Mouse (Mus musculus) R1 (cell line): ENCODE results near the gene Ruvbl2.

Experiments
- DNase-seq: peaks from one replicate; pipeline ENCODE4 v3.0.0-alpha.2; 2018; ENCODE audit warnings: low read depth, low spot score

Ruvbl2 gene

DNA sequence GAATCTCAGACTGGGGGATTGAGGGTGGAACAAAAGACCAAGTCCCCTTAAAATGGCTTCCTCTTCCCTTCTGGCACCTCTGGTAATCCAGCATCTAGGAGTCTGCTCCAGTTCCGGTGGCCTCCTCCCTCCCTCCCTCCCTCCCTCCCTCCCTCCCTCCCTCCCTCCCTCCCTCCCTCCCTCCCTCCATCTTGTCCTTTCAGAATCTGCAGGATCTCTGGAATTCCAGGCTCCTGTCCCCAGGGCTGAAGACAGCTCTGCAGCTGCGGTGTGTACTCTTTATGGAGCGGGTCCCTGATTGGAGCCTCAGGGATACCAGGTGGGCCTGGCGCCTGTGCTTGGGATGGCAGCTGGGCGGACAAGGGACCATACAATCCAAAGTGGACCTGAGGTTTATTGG lies 23.4 kb upstream of the Ruvbl2 start:
- DNase-seq: peak; percentile 90

DNA sequence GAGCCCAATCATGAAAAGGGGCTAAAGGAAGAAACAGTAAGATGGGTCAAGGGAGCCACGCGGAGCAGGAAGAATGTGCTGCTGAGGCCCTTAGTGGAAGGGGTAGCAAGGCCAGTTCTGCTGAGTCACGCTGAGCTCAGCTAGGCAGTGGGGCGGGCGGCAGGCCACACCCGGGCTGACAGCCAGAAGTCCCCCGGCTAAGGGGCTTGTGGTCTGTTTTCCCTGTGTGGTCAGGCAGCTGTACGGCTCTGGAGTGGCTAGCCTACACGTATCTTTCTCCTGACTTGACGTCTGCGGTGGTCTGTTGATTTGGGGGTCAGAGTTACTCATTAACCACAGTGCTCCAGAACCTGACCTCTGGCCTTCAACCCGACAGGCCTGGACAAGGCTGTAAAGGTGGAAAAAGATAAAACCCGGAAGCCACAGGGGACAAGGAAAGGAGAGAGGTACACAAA lies 23.0 kb upstream of the Ruvbl2 start:
- peak; percentile 81 for DNase-seq

DNA sequence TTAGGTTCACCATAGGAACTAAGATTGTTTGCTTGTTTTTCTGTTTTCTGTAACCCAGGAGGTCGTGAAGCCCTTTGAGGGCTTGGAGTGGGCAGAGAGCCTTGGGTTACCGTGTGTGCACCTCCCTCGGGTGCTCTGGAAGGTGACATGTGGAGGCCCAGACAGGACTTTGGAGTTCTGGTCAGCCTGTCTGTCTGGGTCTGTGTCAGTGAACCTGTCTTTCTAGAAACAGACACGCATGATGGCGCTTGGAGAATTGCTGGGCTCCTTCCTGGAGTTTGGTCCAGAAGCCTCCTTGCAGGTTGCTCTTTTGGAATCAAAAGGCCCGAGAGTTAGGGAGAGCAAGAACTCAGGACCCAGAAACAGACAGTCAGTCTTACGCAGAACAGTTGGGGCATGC lies 22.5 kb upstream of the Ruvbl2 start:
- no peak for DNase-seq

DNA sequence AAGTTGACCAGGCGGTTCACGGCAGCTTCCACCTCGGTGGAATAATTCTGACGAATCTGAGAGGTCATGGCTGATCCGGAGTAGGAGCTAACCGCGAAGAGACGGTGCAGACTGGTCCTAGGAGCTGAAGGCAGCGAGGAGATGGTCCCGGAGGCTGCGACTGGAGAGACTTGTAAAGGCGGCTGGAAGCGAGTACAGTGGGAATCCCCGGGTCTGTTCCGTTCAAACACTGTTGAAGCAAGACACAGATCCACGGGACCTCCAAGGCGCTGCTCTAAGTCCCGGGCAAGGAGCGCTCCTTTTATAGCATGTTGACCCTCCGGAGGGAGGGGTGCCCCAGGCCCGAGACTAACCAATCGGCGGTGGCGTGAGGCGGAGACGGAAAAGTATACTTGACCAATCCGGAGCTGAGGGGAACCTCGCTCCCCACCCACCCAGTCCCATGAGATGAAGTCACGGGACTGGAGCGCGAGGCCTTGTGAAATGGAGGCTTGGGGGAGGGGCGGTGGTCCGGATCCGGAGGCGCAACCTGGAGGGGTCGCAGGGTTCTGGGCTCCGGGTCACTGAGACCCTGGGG lies 21.8 kb upstream of the Ruvbl2 start, which contains the start of gene Ftl1:
Gene Ftl1, minus strand, starts transcription at position 321 of the 577 bp plus-strand sequence.
- DNase-seq: peak; percentile 99

DNA sequence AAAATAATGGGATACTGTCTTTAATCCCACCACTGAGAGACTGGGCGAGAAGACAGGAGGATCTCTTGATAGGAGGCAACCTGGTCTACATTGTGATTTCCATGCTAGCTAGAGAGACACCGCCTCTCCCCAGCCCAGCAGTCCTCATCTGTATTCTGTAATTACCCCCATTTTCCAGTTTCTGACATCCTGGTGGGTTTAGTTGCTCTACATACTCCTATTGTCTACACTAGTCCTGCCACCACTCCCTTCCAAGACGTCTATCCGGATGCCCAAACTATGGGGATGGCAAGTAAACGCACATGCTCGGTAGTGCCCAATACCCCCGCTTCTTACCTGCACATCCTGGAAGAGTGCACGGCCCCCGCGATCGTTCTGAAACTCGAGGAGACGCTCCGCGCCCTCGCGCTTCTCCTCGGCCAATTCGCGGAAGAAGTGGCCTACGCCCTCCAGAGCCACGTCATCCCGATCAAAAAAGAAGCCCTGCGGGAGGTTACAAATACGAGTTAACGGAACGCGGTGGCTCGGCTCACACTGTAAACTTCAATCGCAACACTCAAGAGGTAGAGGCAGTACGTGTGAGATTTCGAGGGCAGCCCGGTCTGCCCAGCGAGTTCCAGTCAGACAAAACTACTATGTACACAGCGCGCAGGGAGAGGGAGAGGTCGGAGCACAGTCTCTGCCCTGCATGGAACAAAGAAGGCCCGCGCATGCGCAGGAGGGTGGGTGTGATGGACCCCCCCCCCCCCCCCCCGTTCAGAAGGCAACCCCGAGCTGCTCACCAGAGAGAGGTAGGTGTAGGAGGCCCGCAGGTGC lies 21.1 kb upstream of the Ruvbl2 start:
- peak; percentile 85 for DNase-seq

DNA sequence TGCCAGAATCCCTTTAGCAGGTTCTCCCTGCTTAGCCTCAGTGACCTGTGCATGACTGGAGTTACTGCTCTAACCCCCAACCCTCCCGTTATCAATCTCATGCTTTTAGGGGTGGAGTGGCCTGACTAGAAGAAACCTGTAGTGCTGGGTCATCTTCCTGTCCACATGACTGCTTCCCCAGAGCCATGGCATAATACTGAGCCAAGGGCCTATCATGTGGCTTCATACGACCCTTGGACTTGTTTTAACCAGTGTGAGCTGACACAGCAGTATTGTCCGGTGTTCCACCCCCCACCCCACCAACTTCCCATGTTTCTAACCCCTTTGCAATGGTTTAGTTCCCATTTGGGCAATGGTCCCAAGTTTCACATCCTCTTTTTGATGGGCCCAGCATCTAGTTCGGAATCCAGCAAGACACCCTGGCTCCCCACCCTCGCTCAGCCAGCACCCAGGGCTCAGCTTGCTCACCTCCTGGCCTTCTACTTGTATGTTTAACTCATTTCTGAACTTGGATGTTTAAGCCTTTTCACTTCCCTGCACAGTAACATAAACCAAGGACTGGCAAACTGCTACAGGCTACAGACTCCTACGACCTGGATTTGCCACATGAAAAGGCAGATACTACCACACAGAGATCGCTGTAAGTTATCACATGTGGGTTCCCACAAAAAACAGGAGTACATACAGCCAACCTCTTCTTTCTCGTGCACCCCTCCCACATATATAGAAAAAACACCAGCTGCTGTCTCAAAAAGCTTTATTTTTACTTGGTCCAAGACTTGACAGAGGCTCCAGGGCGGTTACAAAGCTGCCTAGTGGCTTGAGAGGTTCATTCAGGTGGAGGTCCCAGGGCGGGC lies 19.5 kb upstream of the Ruvbl2 start:
- DNase-seq: peak; percentile 78

DNA sequence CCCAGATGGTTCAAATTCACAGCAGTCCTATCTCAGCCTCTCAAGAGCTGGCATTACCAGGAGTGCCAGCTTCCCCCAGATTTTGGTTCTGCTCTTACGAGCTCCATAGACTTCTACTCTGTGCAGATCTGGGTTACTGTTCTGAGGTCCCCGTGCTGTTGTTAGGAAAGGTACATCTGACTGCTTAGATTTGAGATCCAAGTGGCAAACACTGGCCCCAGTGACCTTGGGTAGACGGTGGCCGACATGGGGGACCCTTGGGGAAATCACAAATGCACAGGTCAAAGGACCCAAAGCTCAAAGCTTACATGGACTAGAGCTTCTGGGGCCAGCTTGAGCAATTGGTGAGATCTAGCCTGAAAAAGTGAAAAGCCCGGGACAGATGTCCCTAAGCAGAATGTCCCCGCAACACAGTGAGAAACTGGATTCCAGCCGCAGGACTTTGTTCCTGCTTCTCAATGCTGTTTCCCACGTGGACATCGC lies 18.9 kb upstream of the Ruvbl2 start:
- DNase-seq: no peak

DNA sequence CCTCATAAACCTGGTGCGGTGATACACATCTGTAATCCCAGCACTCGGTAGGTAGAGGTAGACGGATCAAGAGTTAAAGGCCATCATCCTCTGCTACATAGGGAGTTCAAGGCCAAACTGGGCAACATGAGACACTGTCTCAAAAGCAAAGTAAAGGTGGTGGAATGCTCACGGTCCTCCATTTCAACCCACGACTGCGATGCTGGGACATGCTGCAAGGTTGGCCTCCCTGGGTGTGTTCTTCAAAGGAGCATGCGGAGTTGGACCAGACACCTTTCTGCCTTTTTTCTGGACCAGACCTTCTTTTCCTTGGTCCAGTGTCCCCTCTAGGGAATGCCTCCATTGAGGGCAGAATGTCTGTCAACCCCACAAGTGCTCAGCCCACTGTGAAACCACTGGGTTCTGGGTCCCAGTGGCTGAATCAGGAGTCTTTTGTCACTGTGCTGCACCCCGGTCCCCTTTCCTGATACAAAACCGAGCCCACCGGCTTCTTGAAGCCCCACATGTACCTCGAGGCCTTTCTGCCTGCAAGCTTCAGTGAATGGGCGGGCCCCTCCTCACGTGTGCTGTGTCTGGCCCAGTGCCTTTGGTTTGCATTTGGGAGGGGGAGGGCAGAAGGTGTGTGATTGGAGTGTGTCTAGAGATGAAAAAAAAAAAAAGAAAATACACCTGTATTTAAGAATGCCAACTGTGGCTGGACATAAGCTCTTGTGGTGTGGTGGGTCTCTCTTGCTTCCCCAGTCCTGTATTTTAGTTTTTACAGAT lies 18.2 kb upstream of the Ruvbl2 start:
- DNase-seq: peak; percentile 81

DNA sequence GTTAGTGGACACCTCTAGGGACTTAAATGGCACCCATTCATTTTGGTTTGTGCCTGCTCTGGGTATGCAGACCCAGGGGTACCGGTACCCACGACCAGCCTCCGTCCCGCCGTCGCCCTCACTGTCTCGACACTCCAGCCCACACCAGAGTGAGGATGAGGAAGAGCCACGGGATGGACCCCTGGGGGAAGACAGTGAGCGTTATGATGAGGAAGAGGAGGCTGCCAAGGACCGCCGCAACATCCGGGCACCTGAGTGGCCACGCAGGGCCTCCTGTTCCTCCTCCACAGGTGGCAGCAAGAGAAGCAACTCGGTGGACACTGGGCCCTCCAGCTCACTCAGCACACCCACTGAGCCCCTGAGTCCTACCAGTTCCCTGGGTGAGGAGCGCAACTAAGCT lies 17.1 kb upstream of the Ruvbl2 start:
- DNase-seq: no peak

DNA sequence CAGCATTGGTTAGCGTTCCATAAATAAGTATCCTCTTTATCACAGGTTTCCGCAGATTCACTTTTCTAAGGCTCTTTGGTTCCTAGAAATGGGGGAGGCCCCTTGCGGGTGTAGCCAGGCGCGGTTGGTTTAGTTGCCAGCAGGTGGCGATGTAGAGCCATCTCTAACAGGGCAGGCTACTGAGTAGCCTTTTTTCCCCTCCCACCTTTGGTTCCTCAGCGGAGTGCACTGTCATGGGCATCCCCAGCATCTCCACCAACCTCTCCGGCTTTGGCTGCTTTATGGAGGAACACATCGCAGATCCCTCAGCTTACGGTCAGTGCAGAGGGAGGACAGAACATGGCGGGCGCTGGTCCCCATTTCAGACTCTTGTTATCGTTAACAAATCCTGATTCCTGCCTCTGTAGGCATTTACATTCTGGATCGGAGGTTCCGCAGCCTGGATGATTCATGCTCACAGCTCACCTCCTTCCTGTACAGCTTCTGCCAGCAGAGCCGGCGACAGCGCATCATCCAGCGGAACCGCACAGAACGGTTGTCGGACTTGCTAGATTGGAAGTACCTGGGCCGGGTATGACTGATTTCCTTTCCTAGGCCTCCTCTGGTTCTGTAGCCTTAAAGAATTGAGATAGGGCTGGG lies 13.6 kb upstream of the Ruvbl2 start:
- peak; percentile 90 for DNase-seq

DNA sequence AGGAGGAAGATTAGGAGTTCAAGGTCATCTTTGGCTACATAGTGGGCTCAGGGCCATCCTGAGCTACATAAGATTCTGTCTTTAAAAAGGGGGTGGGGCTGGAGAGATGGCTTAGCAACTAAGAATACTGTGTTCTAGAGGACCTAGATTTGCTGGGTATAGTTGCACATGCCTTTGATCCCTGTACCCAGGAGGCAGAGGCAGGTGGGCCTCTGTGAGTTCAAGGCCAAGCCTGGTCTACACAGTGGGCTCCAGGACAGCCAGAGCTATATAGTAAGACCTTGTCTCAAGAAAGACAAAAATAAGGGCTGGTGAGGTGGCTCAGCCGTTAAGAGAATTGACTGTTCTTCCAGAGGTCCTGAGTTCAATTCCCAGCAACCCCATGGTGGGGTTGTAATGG lies 12.1 kb upstream of the Ruvbl2 start:
- DNase-seq: no peak

DNA sequence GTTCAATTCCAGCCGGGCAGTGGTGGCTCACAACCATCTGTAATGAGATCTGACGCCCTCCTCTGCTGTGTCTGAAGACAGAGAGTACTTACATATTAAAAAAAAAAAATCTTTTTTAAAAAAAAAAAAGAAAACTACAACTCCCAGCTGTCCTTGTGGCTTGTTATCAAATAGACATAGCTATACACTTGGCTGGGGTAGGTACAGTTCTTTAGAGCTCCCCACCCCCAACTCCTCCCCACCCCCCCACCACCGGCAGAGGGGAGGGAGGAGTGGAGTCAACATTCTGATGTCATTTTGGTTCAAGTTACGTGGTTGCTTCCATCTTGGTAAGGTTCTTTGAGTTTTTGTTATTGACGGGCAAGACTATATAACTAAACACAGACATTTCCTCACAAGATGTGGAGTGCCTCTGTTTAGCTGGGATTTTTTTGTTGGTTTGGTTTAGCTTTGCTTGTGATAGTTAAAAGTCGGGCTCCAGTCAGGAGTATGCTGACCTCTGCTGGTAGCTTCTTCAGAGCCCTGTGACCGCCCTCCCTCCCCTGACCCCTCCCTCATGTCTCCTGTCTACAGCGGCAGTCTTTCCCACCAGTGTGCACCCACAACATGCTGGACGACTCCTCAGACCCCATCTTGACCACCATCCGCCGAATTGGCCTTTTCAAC lies 9.6 kb upstream of the Ruvbl2 start:
- DNase-seq: peak; percentile 83

DNA sequence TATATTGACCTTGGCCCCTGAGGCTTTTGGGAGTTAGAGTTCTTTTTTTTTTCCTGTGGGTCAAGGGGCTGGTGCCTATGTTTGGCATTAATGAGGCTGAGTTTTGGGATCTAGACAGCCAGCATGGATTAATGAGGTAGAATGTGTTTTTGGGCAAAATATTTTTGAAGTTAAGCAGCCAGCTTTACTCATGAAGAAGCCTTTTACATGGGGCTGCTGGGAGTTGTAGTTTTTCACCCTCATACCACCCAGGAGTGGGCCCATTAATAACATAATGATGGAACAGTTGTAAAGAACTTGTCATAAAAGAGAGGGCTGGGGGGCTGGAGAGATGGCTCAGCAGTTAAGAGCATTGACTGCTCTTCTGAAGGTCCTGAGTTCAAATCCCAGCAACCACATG lies 8.7 kb upstream of the Ruvbl2 start:
- DNase-seq: no peak

DNA sequence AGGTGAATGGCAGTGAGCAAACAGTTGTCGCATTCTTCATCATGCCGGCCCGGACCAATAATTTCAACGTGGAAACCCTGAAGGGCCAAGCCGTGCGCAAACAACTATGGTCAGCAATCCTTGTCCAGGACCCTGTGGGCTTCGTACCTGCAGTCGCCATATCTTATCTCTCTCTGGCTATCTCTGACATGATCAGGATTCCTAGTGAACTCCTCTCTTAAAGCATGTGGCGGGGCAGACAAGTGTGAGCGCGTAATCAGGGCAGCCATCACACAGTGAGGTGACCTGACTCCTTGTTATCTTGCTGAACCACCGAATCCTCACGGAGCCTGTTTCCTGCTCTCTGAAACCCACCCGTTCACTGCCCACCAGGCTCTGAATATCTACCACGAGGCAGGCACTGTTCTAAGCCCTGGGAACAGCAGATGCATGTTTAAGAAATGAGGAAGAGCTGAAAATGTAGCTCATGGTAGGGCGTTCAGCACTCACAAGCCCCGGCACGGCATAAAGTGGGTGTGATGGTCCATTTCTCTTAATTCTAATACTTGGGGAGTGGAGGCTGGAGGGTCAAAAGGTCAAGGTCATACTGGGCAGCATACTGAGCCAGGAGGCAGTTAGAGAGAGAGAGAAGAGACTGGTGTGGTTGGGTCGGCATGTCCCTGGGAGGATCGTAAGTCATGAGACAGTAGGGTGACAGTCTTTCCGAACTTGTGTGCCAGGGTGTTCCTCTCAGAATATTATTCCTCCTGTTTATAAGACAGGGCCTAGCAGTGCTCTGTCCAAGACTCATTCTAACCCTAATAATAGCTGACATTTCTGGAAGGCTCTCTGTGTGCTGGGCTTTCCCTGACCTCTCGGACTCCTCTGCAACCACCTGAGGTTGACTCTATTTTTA lies 5.9 kb upstream of the Ruvbl2 start:
- peak; percentile 58 for DNase-seq

DNA sequence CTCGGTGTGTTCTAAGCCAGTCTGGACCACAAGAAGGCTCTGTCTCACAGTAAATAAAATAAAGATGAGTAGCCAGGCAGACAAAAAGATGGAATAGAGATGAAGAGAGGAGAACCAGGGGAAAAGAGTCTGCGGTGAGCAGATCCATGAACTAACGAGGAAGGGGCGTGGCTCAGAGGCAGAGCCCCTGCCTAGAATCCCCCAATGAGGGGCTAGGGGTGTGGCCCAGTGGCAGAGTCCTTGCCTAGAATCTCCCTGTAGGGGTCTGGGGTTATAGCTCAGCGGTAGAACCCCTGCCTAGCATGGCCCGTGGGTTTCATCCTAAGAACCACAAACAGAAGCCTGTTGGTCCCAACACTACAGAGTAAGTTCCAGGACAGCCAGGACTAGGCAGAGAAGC lies 850 bp downstream of the Ruvbl2 start:
- peak; percentile 88 for DNase-seq

DNA sequence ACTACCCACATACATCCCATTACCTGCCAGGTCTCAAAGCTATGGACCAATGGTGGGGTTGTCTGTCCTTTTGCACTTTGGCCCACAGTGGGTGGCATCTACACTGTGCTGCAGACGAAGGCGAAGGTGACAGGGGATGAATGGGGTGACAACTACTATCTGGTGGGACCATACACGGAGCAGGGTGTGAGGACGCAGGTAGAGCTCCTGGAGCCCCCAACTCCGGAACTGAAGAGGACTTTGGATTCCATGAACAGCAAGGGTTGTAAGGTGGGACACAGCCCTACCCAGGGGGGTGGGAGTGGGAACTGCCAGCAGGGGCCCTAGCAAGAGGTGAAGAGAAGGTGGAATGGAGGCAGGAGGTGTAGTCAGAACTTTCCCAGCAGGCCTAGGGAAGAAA lies 1.5 kb downstream of the Ruvbl2 start:
- DNase-seq: no peak

DNA sequence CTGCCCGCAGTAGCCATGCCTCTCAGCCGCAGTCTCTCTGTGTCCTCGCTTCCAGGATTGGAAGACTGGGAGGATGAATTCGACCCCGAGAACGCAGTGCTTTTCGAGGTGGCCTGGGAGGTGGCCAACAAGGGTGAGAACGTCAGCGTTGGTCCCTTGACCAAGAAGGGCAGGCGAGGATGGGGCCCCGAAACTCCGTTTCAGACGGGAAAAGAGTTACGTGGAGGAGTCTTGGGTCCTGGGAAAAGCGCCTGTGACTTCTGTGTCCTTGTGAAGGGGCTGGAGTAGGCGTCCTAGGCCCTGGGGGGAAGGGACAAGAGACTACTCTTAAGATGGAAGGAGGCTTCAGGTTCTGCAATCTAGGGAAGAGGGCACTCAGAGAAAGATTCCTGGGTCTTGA lies 2.9 kb downstream of the Ruvbl2 start:
- DNase-seq: no peak

DNA sequence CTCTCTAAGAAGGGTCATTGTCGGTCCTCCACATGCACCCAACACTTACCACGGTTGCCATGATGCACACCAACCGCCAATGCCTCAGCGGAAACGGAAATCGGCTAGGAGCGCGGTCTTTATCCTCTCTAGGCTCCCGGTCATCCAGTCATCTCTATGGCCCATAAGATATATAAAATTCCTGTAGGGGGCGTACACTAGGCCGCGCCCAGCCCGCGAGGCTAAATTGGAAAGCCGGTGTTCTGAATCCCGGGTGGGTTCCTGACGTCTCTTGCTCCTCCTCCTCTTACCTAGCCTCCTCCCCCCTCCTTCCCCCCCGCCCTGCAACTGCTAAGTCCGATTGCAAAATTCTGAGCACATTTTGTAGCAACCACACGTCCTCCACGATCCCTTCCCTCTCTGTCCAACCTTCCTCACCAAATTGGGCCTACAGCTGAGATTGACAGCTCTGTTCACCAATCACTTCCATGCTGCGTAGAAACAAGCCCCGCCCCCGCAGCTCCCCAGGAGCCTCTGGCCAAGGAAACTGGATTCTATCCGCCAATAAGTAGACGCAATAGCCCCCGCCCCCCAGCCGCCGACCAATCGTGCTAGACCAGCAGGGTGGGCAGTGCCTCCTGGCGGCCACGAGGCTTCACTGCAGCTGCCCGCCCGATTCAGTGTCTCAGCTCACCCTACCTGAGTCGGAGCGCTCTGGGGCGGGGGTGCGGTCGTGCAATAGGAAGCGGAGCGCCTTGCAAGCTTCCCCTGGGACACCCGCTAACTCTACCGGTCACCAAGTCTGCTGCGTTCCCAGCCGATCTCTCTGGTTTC lies 3.5 kb downstream of the Ruvbl2 start, which contains the start of gene Gys1:
Gene Gys1, plus strand, starts transcription at position 642 of the 813 bp plus-strand sequence.
- DNase-seq: peak; percentile 100
